Mouse (Mus musculus) macrophage (primary cell): ENCODE measurements around the gene Dusp3. TPM values are rescaled to one million over a fixed set of nuclear protein-coding genes. Genes with fewer than 3 reads are reported as not detected.
A peak's percentile ranks its signal among the peaks of the same experiment; 100 is the strongest.

ENCODE experiments used
- H3K27ac ChIP-seq: fragments of 350-480 bp; formaldehyde crosslinking; 2 replicates; pipeline ENCODE4 v1.9.0; 2021
- H3K36me3 ChIP-seq: fragments of 350-480 bp; formaldehyde crosslinking; 2 replicates; pipeline ENCODE4 v1.9.0; 2021; ENCODE audit errors: inconsistent target
- H3K4me3 ChIP-seq: fragments of 350-480 bp; formaldehyde crosslinking; 2 replicates; pipeline ENCODE4 v1.9.0; 2021; ENCODE audit errors: inconsistent target
- H3K79me2 ChIP-seq: fragments of 350-480 bp; formaldehyde crosslinking; 2 replicates; pipeline ENCODE4 v1.9.0; 2021; ENCODE audit errors: inconsistent target
- WGBS: methylation state at CpG from one replicate; pipeline ENCODE4 v1.1.7; 2026; ENCODE audit warnings: inconsistent platforms; ENCODE audit not compliant: missing documents; 5-methylcytosine and 5-hydroxymethylcytosine counted together
- polyA plus RNA-seq: library from polyadenylated mRNA; stranded (reverse); fragments of 250-400 nt; gene quantifications from 3 replicates; pipeline ENCODE4 v1.2.4, GENCODE M21; 2018; ENCODE audit warnings: inconsistent platforms

Gene Dusp3
- polyA plus RNA-seq, 1 experiment from 2014 or later = 138 TPM

GRCm38 (mm10) chr11:101952541-101953341 is 34.1 kb downstream of the Dusp3 start:
- no peak overlapping the region for H3K4me3 ChIP-seq
- H3K36me3 ChIP-seq = no peaks in the 10 kb centered on the region
- 3% methylated on average over 24 of the region's 24 CpGs for WGBS
- H3K79me2 ChIP-seq = no peaks in the 10 kb centered on the region
- peak overlapping the region; percentile 80 for H3K27ac ChIP-seq

GRCm38 (mm10) chr11:101950021-101950420 is 36.8 kb downstream of the Dusp3 start:
- Histone ChIP-seq H3K36me3 (no peaks in the 10 kb centered on the region), H3K79me2 (no peaks in the 10 kb centered on the region), H3K27ac (no peak overlapping the region), H3K4me3 (no peak overlapping the region)
- WGBS = 86% methylated on average over 5 of the region's 5 CpGs

- Histone ChIP-seq H3K27ac (no peak overlapping the region), H3K36me3 (no peaks in the 10 kb centered on the region), H3K79me2 (no peaks in the 10 kb centered on the region), H3K4me3 (no peak overlapping the region)
- 59% methylated on average over 5 of the region's 5 CpGs for WGBS
These were observed 40.3 kb downstream of the Dusp3 start for GRCm38 (mm10) chr11:101946525-101946924.

- Histone ChIP-seq H3K27ac (no peak overlapping the region), H3K4me3 (no peak overlapping the region), H3K79me2 (no peaks in the 10 kb centered on the region), H3K36me3 (no peaks in the 10 kb centered on the region)
- whole genome bisulfite sequencing = 18% methylated on average over 3 of the region's 3 CpGs
These were observed 43.8 kb downstream of the Dusp3 start for GRCm38 (mm10) chr11:101943055-101943454.

- no peaks in the 10 kb centered on the region for H3K36me3 ChIP-seq
- 5% methylated on average over 32 of the region's 32 CpGs for WGBS
- H3K4me3 ChIP-seq = no peak overlapping the region
- H3K79me2 ChIP-seq = no peaks in the 10 kb centered on the region
- H3K27ac ChIP-seq = no peak overlapping the region
These were observed 49.7 kb downstream of the Dusp3 start for GRCm38 (mm10) chr11:101937108-101937507.

- Histone ChIP-seq H3K4me3 (no peak overlapping the region), H3K79me2 (no peaks in the 10 kb centered on the region), H3K27ac (no peak overlapping the region), H3K36me3 (no peaks in the 10 kb centered on the region)
- WGBS = 76% methylated on average over 7 of the region's 7 CpGs
These were observed 50.4 kb downstream of the Dusp3 start for GRCm38 (mm10) chr11:101936421-101936820.

- 78% methylated on average over 3 of the region's 3 CpGs for WGBS
- no peak overlapping the region for H3K4me3 ChIP-seq
- no peaks in the 10 kb centered on the region for H3K79me2 ChIP-seq
- no peak overlapping the region for H3K27ac ChIP-seq
- no peaks in the 10 kb centered on the region for H3K36me3 ChIP-seq
These were observed 51.1 kb downstream of the Dusp3 start for GRCm38 (mm10) chr11:101935743-101936142.

GRCm38 (mm10) chr11:101931978-101932377 is 54.8 kb downstream of the Dusp3 start:
- H3K79me2 ChIP-seq = no peaks in the 10 kb centered on the region
- H3K27ac ChIP-seq = no peak overlapping the region
- no peaks in the 10 kb centered on the region for H3K36me3 ChIP-seq
- WGBS = 87% methylated on average over 4 of the region's 4 CpGs
- H3K4me3 ChIP-seq = no peak overlapping the region

GRCm38 (mm10) chr11:101928030-101928762 is 58.6 kb downstream of the Dusp3 start:
- Histone ChIP-seq H3K36me3 (no peaks in the 10 kb centered on the region), H3K27ac (no peak overlapping the region), H3K4me3 (no peak overlapping the region), H3K79me2 (no peaks in the 10 kb centered on the region)
- WGBS = 70% methylated on average over 25 of the region's 25 CpGs

GRCm38 (mm10) chr11:101926951-101927589 is 59.7 kb downstream of the Dusp3 start:
- 91% methylated on average over 10 of the region's 10 CpGs for WGBS
- H3K4me3 ChIP-seq = no peak overlapping the region
- no peaks in the 10 kb centered on the region for H3K79me2 ChIP-seq
- no peaks in the 10 kb centered on the region for H3K36me3 ChIP-seq
- no peak overlapping the region for H3K27ac ChIP-seq

- Histone ChIP-seq H3K79me2 (no peaks in the 10 kb centered on the region), H3K36me3 (no peaks in the 10 kb centered on the region), H3K27ac (no peak overlapping the region), H3K4me3 (no peak overlapping the region)
- WGBS = 89% methylated on average over 6 of the region's 6 CpGs
These were observed 61.2 kb downstream of the Dusp3 start for GRCm38 (mm10) chr11:101925636-101926035.

- Histone ChIP-seq H3K4me3 (no peak overlapping the region), H3K36me3 (no peaks in the 10 kb centered on the region), H3K79me2 (no peaks in the 10 kb centered on the region), H3K27ac (no peak overlapping the region)
- 57% methylated on average over 12 of the region's 19 CpGs for WGBS
These were observed 62.3 kb downstream of the Dusp3 start for GRCm38 (mm10) chr11:101924441-101924976.

- no peaks in the 10 kb centered on the region for H3K36me3 ChIP-seq
- no peaks in the 10 kb centered on the region for H3K79me2 ChIP-seq
- WGBS = 91% methylated on average over 6 of the region's 6 CpGs
- H3K4me3 ChIP-seq = no peak overlapping the region
- no peak overlapping the region for H3K27ac ChIP-seq
These were observed 62.8 kb downstream of the Dusp3 start for GRCm38 (mm10) chr11:101923988-101924387.

GRCm38 (mm10) chr11:101921361-101921952 is 65.4 kb downstream of the Dusp3 start:
- WGBS = 92% methylated on average over 12 of the region's 12 CpGs
- Histone ChIP-seq H3K79me2 (no peaks in the 10 kb centered on the region), H3K36me3 (no peaks in the 10 kb centered on the region), H3K4me3 (no peak overlapping the region), H3K27ac (no peak overlapping the region)
